Comparison of ENCODE assay signal across 17 mouse cellular contexts in genomic region chr5:145129124-145129523, GRCm38 (mm10). TPM values are rescaled to one million over a fixed set of nuclear protein-coding genes. Genes with fewer than 3 reads are reported as not detected.
A peak's percentile ranks its signal among the peaks of the same experiment; 100 is the strongest.
DNase-seq lines count a peak whose midpoint lies in the region; ATAC-seq lines count a peak whose summit lies in the region.
"Had no signal": no experiment of that assay in that cellular context is flagged by ENCODE, and none has a peak within 500 bp of the region (broad histone marks: within the 10 kb centered on the region; RNA-seq: fewer than 3 reads in every experiment).

No protein-coding gene starts in this region.

- no peak overlapping the region for H3K4me2 ChIP-seq in midbrain, embryonic 16.5 days (ENCODE audit: low read length)
- H3K4me2 ChIP-seq: hindbrain, embryonic 14.5 days; midbrain, embryonic 11.5 days had no signal

- no peaks in the 10 kb centered on the region for H3K9me3 ChIP-seq in midbrain, embryonic 16.5 days (replicated peaks; ENCODE audit: control insufficient read depth, low read length, poor library complexity, severe bottlenecking)
- H3K9me3 ChIP-seq: G1E had no signal

- H3K27me3 ChIP-seq in midbrain, embryonic 16.5 days (ENCODE audit: control insufficient read depth, insufficient read depth, low read depth, low read length), result no peaks in the 10 kb centered on the region

- H3K4me1 ChIP-seq in midbrain, embryonic 16.5 days (ENCODE audit: control insufficient read depth, insufficient read depth, low read length), result no peaks in the 10 kb centered on the region

- no peak for ATAC-seq in midbrain, embryonic 16.5 days
- ATAC-seq: activated CD4-positive, CD25-positive, alpha-beta regulatory T cell, adult 4 months; forebrain, postnatal 0 days had no signal

- peak; percentile 69 for DNase-seq in adrenal gland, postnatal 10 days
- no peak for DNase-seq in adrenal gland, adult 8-10 months
- peak; percentile 49 to 65 for DNase-seq in kidney, postnatal 25 days
- no peak for DNase-seq in kidney, adult 8-10 months
- peak; percentile 46 for DNase-seq in 416B (ENCODE audit: low read depth)
- peak; percentile 29 for DNase-seq in brain, adult 2 months (ENCODE audit: low read depth, low spot score)
- no peak for DNase-seq in frontal cortex, adult 2 months (ENCODE audit: extremely low spot score in 1 of 2, low spot score in 1 of 2)
- DNase-seq: B cell, adult 2 months; cerebellum, adult 11-12 months; forebrain, postnatal 0 days; lung, postnatal 14 days had no signal

- H3K9ac ChIP-seq in midbrain, embryonic 16.5 days (ENCODE audit: low read depth, low read length), result no peak overlapping the region
- H3K9ac ChIP-seq: forebrain, postnatal 0 days; hindbrain, embryonic 14.5 days had no signal

- no peak overlapping the region for H3K4me3 ChIP-seq in midbrain, embryonic 16.5 days (ENCODE audit: low read depth, low read length)

- 96% methylated on average over 4 of the region's 4 CpGs for WGBS in midbrain, embryonic 16.5 days

- no peak overlapping the region for H3K27ac ChIP-seq in midbrain, embryonic 16.5 days (ENCODE audit: low read length)
- H3K27ac ChIP-seq: hindbrain, embryonic 14.5 days; kidney, postnatal 0 days had no signal

- H3K36me3 ChIP-seq in midbrain, embryonic 16.5 days (ENCODE audit: control insufficient read depth, insufficient read depth, low read length), result peaks cover 52% of the 10 kb centered on the region

RNA-seq across cellular contexts. Expression of gene Pdap1, which starts 10.9 kb away (rescaled TPM):
- 10 to 100 TPM; 74.5 to 80.9 TPM for total RNA-seq in adrenal gland, postnatal 10 days (2021)
- total RNA-seq in adrenal gland, adult 8-10 months (2022), result 10 to 100 TPM; 60.2 to 98.3 (median 79.4) TPM
- 102 and 114 TPM in 2 replicates for polyA plus RNA-seq in midbrain, embryonic 16.5 days (2015; fragmentation: Nextera tagmentation; extraction: Ambion mirVana)
- 97.9 and 101 TPM in 2 replicates for polyA plus RNA-seq in frontal cortex, adult 2 months (2012; rRNA removed)

RNA-seq across cellular contexts. Expression of gene Bud31, which starts 11.0 kb away (rescaled TPM):
- 100 to 1,000 TPM in 1 of 2 experiments, 10 to 100 TPM in 1; 97.3 to 102 TPM for total RNA-seq in adrenal gland, postnatal 10 days (2021)
- 10 to 100 TPM; 93.0 to 98.7 (median 95.5) TPM for total RNA-seq in adrenal gland, adult 8-10 months (2022)
- polyA plus RNA-seq in midbrain, embryonic 16.5 days (2015; fragmentation: Nextera tagmentation; extraction: Ambion mirVana), result 167 and 175 TPM in 2 replicates
- polyA plus RNA-seq in frontal cortex, adult 2 months (2012; rRNA removed), result 92.0 and 93.3 TPM in 2 replicates

RNA-seq across cellular contexts. Expression of gene Arpc1b, which starts 15.1 kb away (rescaled TPM):
- 100 to 1,000 TPM; 212 to 226 TPM for total RNA-seq in adrenal gland, postnatal 10 days (2021)
- 100 to 1,000 TPM; 185 to 202 (median 191) TPM for total RNA-seq in adrenal gland, adult 8-10 months (2022)
- polyA plus RNA-seq in midbrain, embryonic 16.5 days (2015; fragmentation: Nextera tagmentation; extraction: Ambion mirVana), result 50.1 and 50.8 TPM in 2 replicates
- polyA plus RNA-seq in frontal cortex, adult 2 months (2012; rRNA removed), result 71.6 and 73.6 TPM in 2 replicates

RNA-seq across cellular contexts. Expression of gene Ptcd1, which starts 37.8 kb away (rescaled TPM):
- 10 to 100 TPM; 21.7 to 29.0 TPM for total RNA-seq in adrenal gland, postnatal 10 days (2021)
- 10 to 100 TPM; 29.0 to 30.6 (median 29.9) TPM for total RNA-seq in adrenal gland, adult 8-10 months (2022)
- polyA plus RNA-seq in midbrain, embryonic 16.5 days (2015; fragmentation: Nextera tagmentation; extraction: Ambion mirVana), result 23.3 and 25.0 TPM in 2 replicates
- 19.3 and 21.1 TPM in 2 replicates for polyA plus RNA-seq in frontal cortex, adult 2 months (2012; rRNA removed)

RNA-seq across cellular contexts. Expression of gene Cpsf4, which starts 37.9 kb away (rescaled TPM):
- 10 to 100 TPM; 20.2 to 22.7 TPM for total RNA-seq in adrenal gland, postnatal 10 days (2021)
- total RNA-seq in adrenal gland, adult 8-10 months (2022), result 10 to 100 TPM; 18.7 to 22.3 (median 20.5) TPM
- polyA plus RNA-seq in midbrain, embryonic 16.5 days (2015; fragmentation: Nextera tagmentation; extraction: Ambion mirVana), result 52.4 and 52.5 TPM in 2 replicates
- polyA plus RNA-seq in frontal cortex, adult 2 months (2012; rRNA removed), result 51.7 and 57.8 TPM in 2 replicates

Comparison
In these comparisons a context has a peak if more than half of its experiments do, and no peak if none do; other contexts are left out.
1. DNase-seq: peak in adrenal gland, postnatal 10 days (single experiment), kidney, postnatal 25 days (2 of 2), 416B (single experiment) and brain, adult 2 months (single experiment); none in adrenal gland, adult 8-10 months (single experiment), kidney, adult 8-10 months (0 of 2) and frontal cortex, adult 2 months (0 of 2).